Mouse (Mus musculus) embryonic facial prominence, embryonic 15.5 days (tissue): ENCODE results near the gene Gm2431. TPM values are rescaled to one million over a fixed set of nuclear protein-coding genes. Genes with fewer than 3 reads are reported as not detected.
"Not testable (repeated sequence)": the region's sequence is repeated elsewhere in the genome, so short reads cannot be mapped to it uniquely, and the experiment has no call there.

ENCODE experiments used
- ATAC-seq: fragments of 200-750 bp; cut with Nextera tagmentation; 2 replicates; pipeline ENCODE4 v1.8.0; 2017; ENCODE audit warnings: low read depth, moderate TSS enrichment; ENCODE audit not compliant: insufficient number of reproducible peaks, low FRiP score, low TSS enrichment
- H3K27ac ChIP-seq: fragments of 300-500 bp; sonication (generic); replicated peaks from 2 replicates; pipeline ENCODE4 v1.5.1; 2015; ENCODE audit warnings: mild to moderate bottlenecking, inconsistent platforms
- H3K27me3 ChIP-seq: fragments of 300-500 bp; sonication (generic); 2 replicates; pipeline ENCODE4 v1.6.1; 2015; ENCODE audit warnings: inconsistent platforms
- H3K36me3 ChIP-seq: fragments of 300-500 bp; sonication (generic); 2 replicates; pipeline ENCODE4 v1.6.1; 2015; ENCODE audit warnings: mild to moderate bottlenecking, inconsistent platforms
- H3K4me1 ChIP-seq: fragments of 300-500 bp; sonication (generic); 2 replicates; pipeline ENCODE4 v1.6.1; 2015; ENCODE audit warnings: inconsistent platforms
- H3K4me2 ChIP-seq: fragments of 300-500 bp; sonication (generic); replicated peaks from 2 replicates; pipeline ENCODE4 v1.6.1; 2015; ENCODE audit warnings: mild to moderate bottlenecking, inconsistent platforms
- H3K4me3 ChIP-seq: fragments of 300-500 bp; sonication (generic); replicated peaks from 2 replicates; pipeline ENCODE4 v1.5.1; 2015; ENCODE audit warnings: mild to moderate bottlenecking, inconsistent platforms
- H3K9ac ChIP-seq: fragments of 300-500 bp; sonication (generic); 2 replicates; pipeline ENCODE4 v1.6.1; 2015; ENCODE audit warnings: inconsistent platforms
- H3K9me3 ChIP-seq: fragments of 300-500 bp; sonication (generic); replicated peaks from 2 replicates; pipeline ENCODE4 v1.6.1; 2016; ENCODE audit warnings: inconsistent platforms
- WGBS: fragments of 180-500 bp; shearing (Covaris S2); methylation state at CpG from one replicate; pipeline ENCODE4 v1.1.7; 2015; 5-methylcytosine and 5-hydroxymethylcytosine counted together
- polyA plus RNA-seq: library from polyadenylated mRNA; unstranded; fragments of >200 nt; fragmentation: Nextera tagmentation; extraction: Ambion mirVana; gene quantifications from 2 replicates; pipeline ENCODE4 v1.2.1, GENCODE M21; 2015

Gene Gm2431
- polyA plus RNA-seq, 1 experiment from 2014 or later, result not detected

DNA sequence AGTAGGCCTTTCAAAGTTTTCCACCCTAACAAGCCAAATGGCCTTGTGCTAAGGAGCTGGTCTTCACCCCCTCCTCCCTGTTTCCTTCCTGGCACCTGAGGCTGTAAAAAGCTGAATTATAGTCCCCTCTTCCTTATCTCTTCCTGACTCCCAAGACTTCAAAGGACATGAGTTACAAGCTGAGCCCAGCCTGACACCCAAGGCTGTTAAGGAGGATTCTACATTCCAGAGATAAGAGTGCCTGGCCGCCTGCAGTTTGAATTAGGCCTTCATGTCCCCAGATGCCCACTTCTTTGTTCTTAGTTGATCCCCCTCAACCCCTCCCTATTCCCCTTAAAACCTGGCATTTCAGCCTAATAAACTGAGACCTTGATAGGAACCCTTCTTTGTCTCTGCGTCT, 24.7 kb upstream of the Gm2431 start:
- not testable (repeated sequence) for H3K27ac ChIP-seq, H3K4me1 ChIP-seq, ATAC-seq, H3K4me3 ChIP-seq, H3K9ac ChIP-seq, H3K9me3 ChIP-seq, H3K4me2 ChIP-seq, H3K36me3 ChIP-seq, H3K27me3 ChIP-seq
- 33% methylated on average over 2 of the region's 2 CpGs for WGBS

DNA sequence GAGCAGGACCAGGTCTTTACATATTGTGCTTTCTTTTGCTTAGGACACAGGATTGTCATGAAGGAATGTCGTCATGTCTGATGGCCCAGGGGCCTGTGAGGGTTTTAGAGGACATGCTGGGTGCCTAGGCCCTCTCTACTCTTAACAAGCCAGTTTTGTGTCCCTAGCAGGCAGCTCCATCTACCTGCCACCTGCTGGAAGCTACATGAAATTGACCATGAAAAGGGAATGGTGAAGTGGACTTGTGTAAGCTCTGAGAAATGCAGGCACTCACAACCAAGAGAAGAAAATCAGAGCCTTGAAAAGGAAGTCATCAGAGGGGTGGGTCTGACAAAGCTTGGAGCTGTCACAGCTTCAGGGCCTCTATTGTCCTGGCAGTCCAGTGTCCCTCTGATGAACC, 21.1 kb upstream of the Gm2431 start:
- H3K4me1 ChIP-seq, H3K4me2 ChIP-seq, H3K9ac ChIP-seq, H3K27me3 ChIP-seq, H3K4me3 ChIP-seq, H3K36me3 ChIP-seq, ATAC-seq, H3K9me3 ChIP-seq, H3K27ac ChIP-seq: not testable (repeated sequence)
- 54% methylated on average over 1 of the region's 1 CpGs for WGBS

DNA sequence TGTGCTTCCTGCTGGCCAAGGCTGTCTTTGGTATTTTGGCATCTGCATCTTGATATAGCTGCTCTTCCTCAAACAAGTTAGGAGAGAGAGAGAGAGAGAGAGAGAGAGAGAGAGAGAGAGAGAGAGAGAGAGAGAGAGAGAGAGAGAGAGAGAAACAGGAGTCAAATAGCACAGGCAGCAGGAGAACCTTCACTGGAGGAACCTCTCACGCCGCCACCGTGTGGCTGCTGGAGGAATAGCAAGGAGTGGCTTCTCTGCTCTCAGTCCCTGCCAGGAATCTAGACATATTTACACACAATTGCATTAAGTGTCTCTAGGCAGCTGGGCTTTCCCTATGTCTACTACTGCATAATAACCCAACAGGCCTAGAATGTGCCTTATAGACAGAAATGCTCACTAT, 20.0 kb upstream of the Gm2431 start:
- not testable (repeated sequence) for H3K4me1 ChIP-seq, ATAC-seq, H3K4me2 ChIP-seq, H3K27ac ChIP-seq, H3K4me3 ChIP-seq, H3K9ac ChIP-seq, H3K27me3 ChIP-seq, H3K9me3 ChIP-seq, H3K36me3 ChIP-seq
- 0% methylated on average over 3 of the region's 3 CpGs for WGBS

DNA sequence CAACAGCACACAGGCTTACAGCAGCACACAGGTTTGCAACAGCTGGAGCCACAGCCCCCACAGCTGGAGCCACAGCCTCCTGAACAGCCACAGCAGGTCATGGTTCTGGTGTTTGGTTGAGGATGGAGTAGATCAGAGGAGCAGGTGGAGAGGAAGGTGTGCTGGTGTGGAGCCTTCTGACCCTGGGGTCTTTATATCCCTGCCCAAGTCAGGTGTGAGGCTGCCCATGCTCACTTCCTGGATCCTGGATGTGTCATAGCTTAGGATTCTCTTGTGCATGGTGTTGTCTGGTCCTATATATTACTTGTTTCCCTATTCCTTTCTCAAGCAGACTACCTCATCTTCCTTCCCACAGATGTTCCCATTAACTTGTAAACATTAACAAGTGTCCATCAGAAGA, 16.1 kb upstream of the Gm2431 start, which contains the start of gene Gm4559:
Gene Gm4559, minus strand, starts transcription at position 101 of the 400 bp plus-strand sequence.
- H3K4me2 ChIP-seq, H3K27me3 ChIP-seq, H3K36me3 ChIP-seq, H3K9me3 ChIP-seq, H3K9ac ChIP-seq, H3K4me1 ChIP-seq, H3K27ac ChIP-seq, H3K4me3 ChIP-seq, ATAC-seq: not testable (repeated sequence)

DNA sequence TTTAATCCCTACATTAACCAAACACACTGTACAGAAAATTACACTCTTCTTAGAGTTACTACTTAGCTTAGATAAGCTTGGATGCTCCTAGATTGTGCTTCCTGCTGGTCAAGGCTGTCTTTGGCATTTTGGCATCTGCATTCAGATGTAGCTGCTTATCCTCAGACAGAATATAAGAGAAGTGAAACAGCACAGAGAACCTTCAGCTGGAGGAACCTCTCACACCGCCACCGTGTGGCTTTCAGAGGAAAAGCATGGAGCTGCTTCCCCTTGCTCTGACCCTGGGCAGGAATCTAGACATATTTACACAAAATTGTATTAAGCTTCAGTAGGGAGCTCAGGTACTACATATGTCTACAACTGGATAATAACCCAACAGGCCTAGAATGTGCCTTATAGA, 2.6 kb downstream of the Gm2431 start:
- no peak overlapping the region for H3K4me2 ChIP-seq
- 1% methylated on average over 2 of the region's 2 CpGs for WGBS
- no peaks in the 10 kb centered on the region for H3K4me1 ChIP-seq
- H3K9ac ChIP-seq, result no peak overlapping the region
- H3K27ac ChIP-seq, result no peak overlapping the region
- no peaks in the 10 kb centered on the region for H3K9me3 ChIP-seq
- ATAC-seq, result no peak
- no peaks in the 10 kb centered on the region for H3K36me3 ChIP-seq
- H3K4me3 ChIP-seq, result no peak overlapping the region
- H3K27me3 ChIP-seq, result 0 out of 2 replicates have a peak, but pooled peaks cover 7% of the 10 kb centered on the region

DNA sequence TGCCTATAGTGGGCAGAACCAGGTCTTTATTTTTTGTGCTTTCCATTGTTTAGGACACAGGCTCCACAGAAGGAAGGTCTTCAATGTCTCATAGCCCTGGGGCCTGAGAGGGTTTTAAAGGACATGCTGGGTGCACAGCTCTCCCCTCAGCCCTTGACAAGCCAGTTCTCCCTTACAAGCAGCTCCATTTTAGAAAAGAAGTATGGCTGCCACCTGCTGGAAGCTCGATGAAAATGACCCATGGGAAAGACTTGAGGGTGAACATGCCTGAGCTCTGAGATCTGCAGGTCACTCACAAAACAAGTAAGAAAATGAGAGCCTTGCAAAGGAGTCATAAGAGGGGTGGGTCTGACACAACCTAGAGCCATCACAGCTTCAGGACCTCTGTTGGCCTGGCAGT, 8.3 kb downstream of the Gm2431 start:
- Histone ChIP-seq H3K4me1 (no peaks in the 10 kb centered on the region), H3K9me3 (no peaks in the 10 kb centered on the region), H3K27ac (no peak overlapping the region), H3K4me3 (no peak overlapping the region), H3K9ac (no peak overlapping the region), H3K36me3 (no peaks in the 10 kb centered on the region), H3K4me2 (no peak overlapping the region), H3K27me3 (0 out of 2 replicates have a peak, but pooled peaks cover 5% of the 10 kb centered on the region)
- 4% methylated on average over 1 of the region's 1 CpGs for WGBS
- no peak for ATAC-seq

DNA sequence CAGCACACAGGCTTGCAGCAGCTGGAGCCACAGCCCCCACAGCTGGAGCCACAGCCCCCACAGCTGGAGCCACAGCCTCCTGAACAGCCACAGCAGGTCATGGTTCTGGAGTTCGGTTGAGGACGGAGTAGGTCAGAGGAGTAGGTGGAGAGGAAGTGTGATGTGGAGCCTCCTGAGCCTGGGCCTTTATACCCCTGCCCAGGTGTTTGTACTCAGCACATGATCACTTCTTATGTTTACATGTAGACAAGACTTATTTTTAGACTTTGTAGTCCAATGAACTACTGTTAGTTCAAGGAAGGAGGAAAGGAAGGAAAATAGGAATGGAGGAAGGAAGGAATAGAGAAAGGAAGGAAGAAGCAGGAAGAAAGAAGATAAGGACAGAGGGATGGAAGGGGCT, 17.2 kb downstream of the Gm2431 start, which contains the start of gene Gm40460:
Gene Gm40460, minus strand, starts transcription at position 101 of the 400 bp plus-strand sequence.
- H3K27me3 ChIP-seq, result no peaks in the 10 kb centered on the region
- no peaks in the 10 kb centered on the region for H3K36me3 ChIP-seq
- no peak within 1 kb of the TSS for H3K4me2 ChIP-seq
- H3K27ac ChIP-seq, result no peak within 1 kb of the TSS
- H3K4me1 ChIP-seq, result no peaks in the 10 kb centered on the region
- no peaks in the 10 kb centered on the region for H3K9me3 ChIP-seq
- H3K9ac ChIP-seq, result no peak within 1 kb of the TSS
- WGBS, result 50% methylated on average over 2 of the region's 2 CpGs
- H3K4me3 ChIP-seq, result no peak within 1 kb of the TSS
- ATAC-seq, result no peak

DNA sequence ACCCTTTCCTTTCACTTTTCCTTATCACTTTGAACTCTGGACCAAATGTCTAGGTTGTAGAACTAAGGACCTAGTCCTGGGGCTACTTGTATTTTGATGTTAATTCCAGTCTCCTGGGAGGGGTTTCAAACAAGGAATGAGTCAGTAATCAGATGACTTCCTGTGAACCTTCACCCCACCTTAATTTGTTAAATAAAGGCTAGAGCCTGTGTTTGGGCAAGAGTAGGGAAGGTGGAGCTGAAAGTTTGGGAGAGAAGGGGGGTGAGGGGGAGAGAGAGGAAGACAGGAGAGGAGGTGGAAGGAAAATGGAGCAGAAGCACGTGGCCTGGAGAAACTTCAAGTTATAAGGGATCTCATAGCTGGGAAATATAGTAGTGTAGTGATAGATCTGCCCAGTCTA, 26.6 kb downstream of the Gm2431 start:
- H3K27me3 ChIP-seq, result no peaks in the 10 kb centered on the region
- WGBS, result 25% methylated on average over 1 of the region's 1 CpGs
- H3K36me3 ChIP-seq, result no peaks in the 10 kb centered on the region
- no peak overlapping the region for H3K27ac ChIP-seq
- ATAC-seq, result no peak
- H3K4me2 ChIP-seq, result no peak overlapping the region
- H3K4me3 ChIP-seq, result no peak overlapping the region
- no peaks in the 10 kb centered on the region for H3K4me1 ChIP-seq
- H3K9me3 ChIP-seq, result no peaks in the 10 kb centered on the region
- no peak overlapping the region for H3K9ac ChIP-seq

DNA sequence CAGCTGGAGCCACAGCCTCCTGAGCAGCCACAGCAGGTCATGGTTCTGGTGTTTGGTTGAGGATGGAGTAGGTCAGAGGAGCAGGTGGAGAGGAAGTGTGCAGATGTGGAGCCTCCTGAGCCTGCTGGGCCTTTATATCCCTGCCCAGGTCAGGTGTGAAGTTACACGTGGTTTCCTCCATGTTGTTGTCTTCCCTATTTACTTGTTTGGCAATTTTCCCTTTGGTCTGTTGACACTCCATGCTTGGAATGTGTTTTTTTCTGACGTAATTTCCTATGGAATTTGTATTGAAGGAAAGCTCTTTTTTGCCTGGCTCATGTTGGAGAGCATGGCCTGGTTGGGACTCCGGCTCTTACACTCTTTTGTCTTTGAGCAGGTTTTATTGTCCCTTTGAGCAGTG, 28.3 kb downstream of the Gm2431 start, which contains the start of gene Krtap5-5:
Gene Krtap5-5, minus strand, starts transcription at position 101 of the 400 bp plus-strand sequence.
- ATAC-seq, H3K9ac ChIP-seq, H3K27me3 ChIP-seq, H3K27ac ChIP-seq, H3K9me3 ChIP-seq, H3K4me2 ChIP-seq, H3K36me3 ChIP-seq, H3K4me3 ChIP-seq, H3K4me1 ChIP-seq: not testable (repeated sequence)
- WGBS, result 37% methylated on average over 3 of the region's 3 CpGs

DNA sequence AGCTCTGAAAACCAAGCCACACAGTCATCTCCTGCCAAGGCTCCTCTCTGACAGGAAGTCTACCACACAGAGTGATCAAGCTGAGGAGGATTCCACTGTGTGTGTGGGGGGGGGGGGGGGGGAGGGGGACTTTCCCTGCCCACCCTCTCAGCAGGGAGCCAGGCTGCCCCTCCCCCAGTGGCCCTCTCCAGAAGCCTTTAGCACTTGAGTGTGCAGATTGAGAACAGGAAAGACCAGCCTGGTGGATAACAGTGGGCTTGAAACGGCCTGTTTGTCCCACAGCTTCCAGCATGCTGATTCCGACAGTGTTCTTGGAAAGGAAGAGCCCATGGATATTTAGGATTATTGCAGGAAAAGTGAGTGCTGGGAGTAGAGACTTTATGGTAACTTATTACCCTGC, 33.6 kb downstream of the Gm2431 start:
- 24% methylated on average over 2 of the region's 2 CpGs for WGBS
- no peak overlapping the region for H3K27ac ChIP-seq
- H3K4me1 ChIP-seq, result peaks cover 10% of the 10 kb centered on the region; the same call in 1 of the 2 replicates
- no peak for ATAC-seq
- H3K4me2 ChIP-seq, result no peak overlapping the region
- no peaks in the 10 kb centered on the region for H3K36me3 ChIP-seq
- no peak overlapping the region for H3K4me3 ChIP-seq
- no peaks in the 10 kb centered on the region for H3K27me3 ChIP-seq
- H3K9ac ChIP-seq, result no peak overlapping the region
- no peaks in the 10 kb centered on the region for H3K9me3 ChIP-seq

DNA sequence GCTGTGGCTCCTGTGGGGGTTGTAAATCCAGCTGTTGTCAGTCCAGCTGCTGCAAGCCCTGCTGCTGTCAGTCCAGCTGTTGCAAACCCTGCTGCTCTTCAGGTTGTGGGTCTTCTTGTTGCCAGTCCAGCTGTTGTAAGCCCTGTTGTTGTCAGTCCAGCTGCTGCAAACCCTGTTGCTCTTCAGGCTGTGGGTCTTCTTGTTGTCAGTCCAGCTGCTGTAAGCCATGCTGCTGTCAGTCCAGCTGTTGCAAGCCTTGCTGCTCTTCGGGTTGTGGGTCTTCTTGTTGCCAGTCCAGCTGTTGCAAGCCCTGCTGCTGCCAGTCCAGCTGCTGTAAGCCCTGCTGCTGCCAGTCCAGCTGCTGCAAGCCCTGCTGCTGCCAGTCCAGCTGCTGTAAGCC, 46.0 kb downstream of the Gm2431 start:
- not testable (repeated sequence) for H3K36me3 ChIP-seq, H3K27ac ChIP-seq, H3K4me3 ChIP-seq, H3K9me3 ChIP-seq, ATAC-seq, H3K4me2 ChIP-seq, H3K4me1 ChIP-seq, H3K9ac ChIP-seq, H3K27me3 ChIP-seq
- 60% methylated on average over 1 of the region's 1 CpGs for WGBS

DNA sequence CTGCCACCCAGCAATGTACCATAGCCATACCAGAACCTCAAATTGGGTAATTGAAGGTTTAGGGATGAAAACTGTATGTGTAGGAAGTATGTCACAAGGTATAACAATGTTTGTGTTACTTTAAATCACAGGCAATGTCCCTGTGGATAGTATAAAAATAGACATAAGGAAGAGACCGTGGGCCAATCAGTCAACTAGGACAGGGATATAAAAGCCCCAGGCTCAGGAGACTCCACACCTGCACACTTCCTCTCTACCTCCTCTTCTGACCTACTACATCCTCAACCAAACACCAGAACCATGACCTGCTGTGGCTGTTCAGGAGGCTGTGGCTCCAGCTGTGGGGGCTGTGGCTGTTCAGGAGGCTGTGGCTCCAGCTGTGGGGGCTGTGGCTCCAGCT, 46.6 kb downstream of the Gm2431 start, which contains the start of gene Gm7579:
Gene Gm7579, plus strand, starts transcription at position 301 of the 400 bp plus-strand sequence.
- Histone ChIP-seq H3K27ac (no peak within 1 kb of the TSS), H3K9me3 (no peaks in the 10 kb centered on the region), H3K9ac (no peak within 1 kb of the TSS), H3K36me3 (no peaks in the 10 kb centered on the region), H3K27me3 (no peaks in the 10 kb centered on the region), H3K4me1 (no peaks in the 10 kb centered on the region), H3K4me3 (no peak within 1 kb of the TSS), H3K4me2 (no peak within 1 kb of the TSS)
- ATAC-seq, result no peak
- 65% methylated on average over 1 of the region's 1 CpGs for WGBS
